Mouse (Mus musculus) ovary, postnatal 14 days (tissue): ENCODE measurements around the gene Eprs.
A peak's percentile ranks its signal among the peaks of the same experiment; 100 is the strongest.
"Not testable (repeated sequence)": the region's sequence is repeated elsewhere in the genome, so short reads cannot be mapped to it uniquely, and the experiment has no call there.

ENCODE experiments used
- DNase-seq: peaks from one replicate; pipeline ENCODE4 v3.0.0; 2022; ENCODE audit warnings: low spot score

The Eprs gene

GRCm38 (mm10) chr1:185362677-185363520 lies at the start of gene Eprs:
Gene Eprs, plus strand, starts transcription at chr1:185363044.
- DNase-seq: peak; percentile 99

GRCm38 (mm10) chr1:185314546-185314945 lies 48.3 kb upstream of the Eprs start:
- no peak for DNase-seq

DNA sequence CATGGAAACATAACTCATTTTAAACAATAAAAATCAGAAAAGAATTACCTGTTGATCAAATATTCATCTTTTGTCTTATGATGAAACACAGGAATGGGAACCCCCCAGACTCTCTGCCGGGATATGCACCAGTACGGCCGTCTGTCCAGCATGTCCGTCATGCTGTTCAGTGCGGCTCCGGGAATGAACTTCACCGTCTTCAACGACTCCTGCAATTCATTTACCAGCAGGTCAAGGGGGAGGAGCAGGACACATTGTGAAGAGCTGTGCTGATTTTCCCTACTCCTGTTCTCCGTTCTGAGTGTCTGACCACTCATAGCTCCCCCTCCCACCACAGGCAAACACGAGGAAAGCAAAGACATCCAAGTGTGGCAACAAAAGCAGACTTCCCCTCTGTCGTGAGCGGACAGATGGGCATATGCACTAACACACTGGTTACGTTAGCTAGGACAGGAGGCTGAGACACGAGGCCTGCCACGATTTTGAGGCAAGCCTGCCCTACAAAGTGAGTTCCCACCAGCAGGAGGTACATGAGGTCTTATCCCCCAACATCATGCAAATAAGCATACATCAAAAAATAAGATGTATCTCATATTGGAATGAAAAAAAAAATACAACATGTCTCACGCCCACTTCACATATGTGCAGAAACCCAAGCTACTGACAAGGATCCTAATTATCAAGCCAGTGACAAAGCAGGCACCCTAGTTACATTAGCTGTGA lies 46.8 kb upstream of the Eprs start:
- DNase-seq: no peak

GRCm38 (mm10) chr1:185327754-185328345 lies 35.0 kb upstream of the Eprs start:
- not testable (repeated sequence) for DNase-seq

DNA sequence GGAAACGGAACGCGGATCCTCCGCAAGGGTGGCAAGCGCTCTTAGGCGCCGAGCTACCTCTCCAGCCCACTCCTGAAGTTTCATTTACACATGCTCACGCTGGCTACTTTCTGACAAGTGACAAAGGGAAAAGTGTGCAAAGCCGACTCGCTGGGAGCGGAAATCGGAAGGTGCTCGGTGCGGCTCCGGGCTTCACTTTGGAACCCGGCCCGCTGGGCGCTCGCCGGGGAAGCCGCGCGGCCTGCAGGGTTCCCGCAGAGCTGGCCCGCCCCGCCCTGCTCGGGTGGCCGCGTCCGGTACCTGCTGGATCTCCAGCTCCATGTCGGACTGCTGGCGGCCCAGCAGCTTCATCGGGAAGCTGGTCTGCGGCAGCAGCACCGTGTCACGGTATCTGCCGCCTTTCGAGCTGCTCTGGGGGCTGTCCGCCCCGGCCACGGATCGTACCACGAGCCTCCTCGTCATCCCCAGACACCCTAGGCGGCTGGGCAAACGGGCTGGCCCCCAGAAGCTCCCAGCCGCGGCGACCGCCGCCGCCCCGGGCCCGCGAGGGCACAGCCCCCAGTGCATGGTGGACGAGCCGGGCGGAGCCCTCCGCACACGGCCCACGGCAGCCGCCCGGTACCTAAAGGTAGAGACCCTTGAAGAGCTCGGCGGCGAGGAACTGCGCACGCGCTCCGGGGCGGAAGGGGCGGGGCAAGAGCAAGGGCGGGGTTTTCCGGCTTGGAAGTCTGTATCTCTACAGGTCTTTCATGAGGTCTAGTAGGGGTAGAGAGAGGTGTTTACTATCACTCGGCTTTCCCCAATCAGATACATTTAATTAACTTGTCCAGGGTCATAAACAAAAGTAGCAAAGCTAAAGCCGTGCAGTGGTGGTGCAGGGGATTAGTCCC lies 33.9 kb upstream of the Eprs start, which contains the start of gene Iars2:
TSS of gene Iars2 (minus strand) at position 676 of the 890 bp plus-strand sequence.
- peak; percentile 93 for DNase-seq

DNA sequence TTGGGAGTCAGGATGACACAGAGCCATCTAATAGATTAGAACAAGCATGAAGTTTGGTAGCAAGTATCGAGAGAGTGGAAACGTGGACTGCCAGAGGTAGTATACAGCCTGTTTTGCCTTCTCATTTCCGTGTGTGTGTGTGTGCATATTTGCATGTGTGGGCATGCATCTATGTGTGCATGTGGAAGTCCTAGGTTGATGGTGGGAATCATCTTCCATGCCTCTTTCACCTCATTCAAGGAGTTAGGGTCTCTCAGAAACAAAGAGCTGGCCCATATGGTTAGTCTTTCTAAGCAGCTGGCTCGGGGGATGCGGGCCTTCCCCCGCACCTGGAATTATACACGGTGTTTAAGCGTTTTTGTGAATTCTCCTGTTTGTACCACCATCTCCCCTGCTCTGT lies 33.0 kb upstream of the Eprs start:
- no peak for DNase-seq

- no peak for DNase-seq
These were observed 31.5 kb upstream of the Eprs start for GRCm38 (mm10) chr1:185331364-185331763.

GRCm38 (mm10) chr1:185331983-185332430 lies 30.8 kb upstream of the Eprs start, which contains the start of gene Bpnt1:
Gene Bpnt1, plus strand, starts transcription at chr1:185332149.
- DNase-seq: peak; percentile 74

DNA sequence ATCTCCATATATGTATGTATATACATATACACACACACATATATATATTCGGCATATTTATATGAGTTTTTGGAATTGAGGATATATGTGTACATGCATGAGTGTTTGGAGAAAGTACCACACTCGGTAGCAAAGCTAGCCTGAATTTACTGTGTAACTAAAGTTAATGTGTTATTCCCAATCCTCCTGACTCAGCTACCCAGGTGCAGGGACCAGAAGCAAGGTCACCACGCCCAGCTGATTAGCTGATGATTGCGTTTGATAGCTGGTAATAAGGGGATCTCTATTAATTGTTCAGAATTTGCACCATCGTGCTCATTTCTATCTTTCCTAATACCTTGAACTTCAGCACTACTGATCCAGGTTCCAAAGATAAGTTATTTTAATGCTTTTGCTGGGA lies 29.2 kb upstream of the Eprs start:
- DNase-seq: no peak

DNA sequence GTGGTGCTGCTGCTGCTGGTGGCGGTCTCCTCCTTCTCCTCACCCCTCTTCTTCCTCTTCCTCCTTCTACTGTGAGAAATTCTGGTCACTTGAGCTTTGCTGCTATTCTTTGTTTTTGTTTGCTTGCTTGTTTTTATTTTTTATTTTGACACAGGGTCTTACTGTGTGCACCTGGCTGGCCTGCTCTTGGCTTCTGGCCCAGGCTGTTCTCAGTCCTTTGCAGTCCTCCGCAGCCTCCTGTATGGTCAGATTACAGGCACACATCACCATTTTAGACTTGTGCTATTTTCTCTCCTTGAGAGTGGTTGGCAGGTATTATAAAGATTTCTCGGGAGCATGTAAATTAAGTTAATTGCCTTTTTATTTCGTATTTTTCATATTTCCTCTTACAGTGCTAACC lies 28.7 kb upstream of the Eprs start:
- DNase-seq: no peak

- no peak for DNase-seq
These were observed 27.5 kb upstream of the Eprs start for GRCm38 (mm10) chr1:185335231-185335765.

- no peak for DNase-seq
These were observed 26.3 kb upstream of the Eprs start for GRCm38 (mm10) chr1:185336535-185336934.

- DNase-seq: no peak
These were observed 20.4 kb upstream of the Eprs start for GRCm38 (mm10) chr1:185342441-185342840.

GRCm38 (mm10) chr1:185343422-185343821 lies 19.4 kb upstream of the Eprs start:
- DNase-seq: no peak

DNA sequence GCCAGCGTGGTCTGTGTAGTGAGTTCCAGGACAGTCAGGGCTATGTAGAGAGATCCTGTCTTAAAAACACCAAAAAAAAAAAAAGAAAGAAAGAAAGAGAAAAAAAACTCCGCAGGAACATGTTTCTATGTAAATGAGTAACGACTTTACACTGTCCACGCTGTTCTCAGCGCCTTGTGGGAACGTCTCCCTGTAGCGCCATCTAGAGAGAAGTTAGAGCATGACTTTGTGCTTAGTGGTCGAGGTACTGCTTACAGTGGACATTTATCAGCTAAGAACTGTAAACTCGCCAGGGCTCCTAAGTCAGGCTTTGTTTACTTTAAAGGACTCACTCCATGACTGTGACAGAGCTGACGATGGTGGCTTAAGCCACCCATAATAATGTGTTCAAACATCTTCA lies 16.7 kb upstream of the Eprs start:
- no peak for DNase-seq

GRCm38 (mm10) chr1:185349741-185350140 lies 13.1 kb upstream of the Eprs start:
- DNase-seq: no peak

DNA sequence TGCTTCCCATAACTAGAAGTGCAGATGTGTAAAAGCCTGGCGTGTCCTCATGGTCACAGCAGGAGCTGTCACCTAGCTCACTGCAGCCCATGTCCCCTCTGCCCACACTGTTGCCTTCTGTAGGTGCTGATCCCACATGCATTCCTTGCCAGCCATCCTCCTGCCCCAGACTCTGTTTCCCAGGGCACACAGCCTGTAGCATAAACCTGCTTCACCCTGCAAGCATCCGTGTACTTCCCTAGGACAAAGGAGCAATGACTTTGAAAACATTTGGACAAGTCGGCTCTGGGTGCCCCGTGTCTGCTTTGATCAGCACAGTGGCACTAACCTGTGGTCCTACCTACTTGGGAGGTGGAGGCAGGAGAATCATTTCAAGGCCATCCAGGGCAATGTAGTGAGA lies 12.2 kb upstream of the Eprs start:
- no peak for DNase-seq

DNA sequence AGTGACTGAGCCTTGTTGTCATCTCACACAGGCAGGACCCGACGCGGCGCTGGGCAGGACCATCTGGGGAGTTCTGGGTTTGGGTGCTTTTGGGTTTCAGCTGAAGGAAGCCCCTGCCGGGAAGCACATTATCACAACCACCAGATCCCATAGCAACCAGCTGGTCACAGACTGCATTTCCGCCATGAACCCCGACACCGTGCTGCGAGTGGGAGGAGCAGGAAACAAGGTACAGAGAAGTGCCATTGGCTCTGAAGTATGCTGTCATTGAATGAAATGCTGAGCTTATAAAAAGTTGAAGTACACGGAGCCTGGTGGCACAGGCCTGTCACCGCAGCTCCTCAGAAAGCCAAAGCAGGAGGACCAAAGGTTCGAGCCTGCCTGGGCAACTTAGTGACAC lies 10.7 kb upstream of the Eprs start:
- no peak for DNase-seq

- no peak for DNase-seq
These were observed 9.5 kb upstream of the Eprs start for GRCm38 (mm10) chr1:185353351-185353750.

GRCm38 (mm10) chr1:185354731-185355130 lies 8.1 kb upstream of the Eprs start:
- DNase-seq: no peak

- no peak for DNase-seq
These were observed 6.6 kb upstream of the Eprs start for GRCm38 (mm10) chr1:185356246-185356645.
